In the genomic region with DNA sequence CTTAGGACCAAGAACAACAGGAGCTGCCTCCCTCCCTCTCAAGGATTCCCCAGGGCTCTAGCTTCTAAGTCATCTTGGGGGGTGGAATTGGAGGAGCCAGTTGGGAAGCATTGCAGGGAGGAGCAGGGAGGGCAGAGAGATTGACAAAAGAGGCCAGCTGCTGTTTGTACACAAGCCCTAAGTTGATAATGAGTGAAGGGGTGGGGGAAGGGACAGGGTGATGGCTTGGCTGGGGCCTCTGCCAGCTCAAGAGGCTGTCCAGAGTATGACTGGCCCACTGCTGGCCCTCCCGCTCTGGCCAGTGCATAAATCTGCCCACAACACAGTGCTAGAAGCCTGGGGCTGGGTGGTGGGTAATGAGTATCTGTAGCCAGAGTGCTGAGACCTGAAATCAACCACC, we compare ENCODE assay signal across 8 mouse cellular contexts. TPM values are rescaled to one million over a fixed set of nuclear protein-coding genes. Genes with fewer than 3 reads are reported as not detected.
DNase-seq lines count a peak whose midpoint lies in the region; ATAC-seq lines count a peak whose summit lies in the region.

No protein-coding gene starts in this region.

- WGBS in heart, embryonic 13.5 days: 62% methylated on average over 1 of the region's 1 CpGs
- 86% methylated on average over 1 of the region's 1 CpGs for WGBS in limb, embryonic 13.5 days
- 36% methylated on average over 1 of the region's 1 CpGs for WGBS in neural tube, embryonic 12.5 days

- peak overlapping the region; percentile 94 for H3K4me3 ChIP-seq in megakaryocyte, embryonic 14.5 days (replicated peaks)
- H3K4me3 ChIP-seq in heart, embryonic 13.5 days: no peak overlapping the region
- no peak overlapping the region for H3K4me3 ChIP-seq in limb, embryonic 13.5 days
- H3K4me3 ChIP-seq in neural tube, embryonic 12.5 days: no peak overlapping the region

- no peaks in the 10 kb centered on the region for H3K9me3 ChIP-seq in megakaryocyte, embryonic 14.5 days
- H3K9me3 ChIP-seq in heart, embryonic 13.5 days: no peaks in the 10 kb centered on the region
- no peaks in the 10 kb centered on the region for H3K9me3 ChIP-seq in limb, embryonic 13.5 days
- no peaks in the 10 kb centered on the region for H3K9me3 ChIP-seq in neural tube, embryonic 12.5 days

- peaks cover 91% of the 10 kb centered on the region for H3K4me1 ChIP-seq in megakaryocyte, embryonic 14.5 days
- peaks cover 59% of the 10 kb centered on the region for H3K4me1 ChIP-seq in heart, embryonic 13.5 days
- H3K4me1 ChIP-seq in limb, embryonic 13.5 days: peaks cover 58% of the 10 kb centered on the region
- H3K4me1 ChIP-seq in neural tube, embryonic 12.5 days: peaks cover 56% of the 10 kb centered on the region

- peak; percentile 47 for DNase-seq in embryo, embryonic 10 days (ENCODE audit: low spot score)
- no peak for DNase-seq in adrenal gland, postnatal 36 days

- peak overlapping the region; percentile 96 for H3K27ac ChIP-seq in heart, embryonic 13.5 days (replicated peaks)
- H3K27ac ChIP-seq in limb, embryonic 13.5 days: peak overlapping the region; percentile 99
- peak overlapping the region; percentile 83 for H3K27ac ChIP-seq in neural tube, embryonic 12.5 days

- no peak for ATAC-seq in megakaryocyte, adult 5-6 weeks (ENCODE audit: poor library complexity, severe bottlenecking)
- ATAC-seq in heart, embryonic 13.5 days (ENCODE audit: extremely low read depth, insufficient number of reproducible peaks, low FRiP score, low TSS enrichment): no peak
- no peak for ATAC-seq in limb, embryonic 13.5 days (ENCODE audit: low FRiP score, low read depth)
- ATAC-seq in neural tube, embryonic 12.5 days (ENCODE audit: low FRiP score, low read depth): no peak
- ATAC-seq in CD4-positive, CD25-positive, alpha-beta regulatory T cell, adult 4 months: no peak

- H3K9ac ChIP-seq in heart, embryonic 13.5 days: peak overlapping the region; percentile 85
- H3K9ac ChIP-seq in limb, embryonic 13.5 days: peak overlapping the region; percentile 80
- H3K9ac ChIP-seq in neural tube, embryonic 12.5 days: peak overlapping the region; percentile 72

- no peaks in the 10 kb centered on the region for H3K27me3 ChIP-seq in megakaryocyte, embryonic 14.5 days (replicated peaks)
- H3K27me3 ChIP-seq in heart, embryonic 13.5 days (replicated peaks): no peaks in the 10 kb centered on the region
- H3K27me3 ChIP-seq in limb, embryonic 13.5 days: no peaks in the 10 kb centered on the region
- no peaks in the 10 kb centered on the region for H3K27me3 ChIP-seq in neural tube, embryonic 12.5 days (replicated peaks)

- peak overlapping the region; percentile 80 for H3K4me2 ChIP-seq in heart, embryonic 13.5 days
- peak overlapping the region; percentile 79 for H3K4me2 ChIP-seq in limb, embryonic 13.5 days (replicated peaks)
- H3K4me2 ChIP-seq in neural tube, embryonic 12.5 days (replicated peaks): peak overlapping the region; percentile 67

- no peaks in the 10 kb centered on the region for H3K36me3 ChIP-seq in megakaryocyte, embryonic 14.5 days (replicated peaks; ENCODE audit: low read length)
- H3K36me3 ChIP-seq in heart, embryonic 13.5 days: no peaks in the 10 kb centered on the region
- no peaks in the 10 kb centered on the region for H3K36me3 ChIP-seq in limb, embryonic 13.5 days
- no peaks in the 10 kb centered on the region for H3K36me3 ChIP-seq in neural tube, embryonic 12.5 days

RNA-seq across cellular contexts. Expression of gene Ptma, which starts 21.1 kb away (rescaled TPM):
- polyA plus RNA-seq in megakaryocyte, embryonic 14.5 days (2012; ENCODE audit: insufficient read depth, low replicate concordance): 6,261 and 14,151 TPM in 2 replicates
- 3,234 and 3,618 TPM in 2 replicates for total RNA-seq in megakaryocyte, adult 5-6 weeks (2015)
- total RNA-seq in megakaryocyte, adult 5-6 weeks (2017): 4,288 and 4,305 TPM in 2 replicates
- 929 and 934 TPM in 2 replicates for polyA plus RNA-seq in heart, embryonic 13.5 days (2015; fragmentation: Nextera tagmentation; extraction: Ambion mirVana)
- 2,828 and 3,051 TPM in 2 replicates for polyA plus RNA-seq in limb, embryonic 13.5 days (2015; fragmentation: Nextera tagmentation; extraction: Ambion mirVana)
- polyA plus RNA-seq in neural tube, embryonic 12.5 days (2016; fragmentation: Nextera tagmentation; extraction: Ambion mirVana): 2,887 and 2,907 TPM in 2 replicates
- total RNA-seq in adrenal gland, postnatal 36 days (2021): 100 to 1,000 TPM; 546 to 552 TPM
- polyA plus RNA-seq in CD4-positive, CD25-positive, alpha-beta regulatory T cell, adult 4 months (2017; shearing (Covaris generic)): 1,000 to 10,000 TPM; 2,790 to 2,877 TPM
